Mouse (Mus musculus) embryonic fibroblast, embryonic 13.5 days (primary cell): ENCODE results near the gene Hypk. TPM values are rescaled to one million over a fixed set of nuclear protein-coding genes. Genes with fewer than 3 reads are reported as not detected.
"Not testable (repeated sequence)": the region's sequence is repeated elsewhere in the genome, so short reads cannot be mapped to it uniquely, and the experiment has no call there.

ENCODE experiments used
- H3K27ac ChIP-seq: 2 replicates; pipeline ENCODE4 v1.5.1; 2012; ENCODE audit warnings: low read length, control low read depth, inconsistent platforms; ENCODE audit not compliant: insufficient read depth
- H3K4me1 ChIP-seq: 2 replicates; pipeline ENCODE4 v1.6.1; 2011; ENCODE audit warnings: low read length; ENCODE audit not compliant: control insufficient read depth, insufficient read depth
- H3K4me3 ChIP-seq: 2 replicates; pipeline ENCODE4 v1.5.1; 2011; ENCODE audit warnings: mild to moderate bottlenecking, control low read depth, low read length; ENCODE audit not compliant: insufficient read depth
- CTCF ChIP-seq: IDR thresholded peaks from 2 replicates; pipeline ENCODE4 v1.5.1; 2011; ENCODE audit warnings: mild to moderate bottlenecking, control low read depth, low read length, moderate library complexity, borderline replicate concordance; ENCODE audit not compliant: insufficient read depth
- POLR2A ChIP-seq: IDR thresholded peaks from 2 replicates; pipeline ENCODE4 v1.6.1; 2011; ENCODE audit warnings: low read depth, mild to moderate bottlenecking, control low read depth, low read length, moderate library complexity
- polyA plus RNA-seq: library from polyadenylated mRNA; stranded (reverse); fragments of >200 nt; gene quantifications from 2 replicates; pipeline ENCODE4 v1.2.4, GENCODE M21; 2011; ENCODE audit warnings: low read depth; ENCODE audit not compliant: missing spikeins, insufficient read length

Hypk gene
- polyA plus RNA-seq, 1 experiment = 80.6 TPM

- H3K4me1 ChIP-seq = peaks cover 16% of the 10 kb centered on the region
- peak within 1 kb of the TSS; percentile 91 for H3K4me3 ChIP-seq
- H3K27ac ChIP-seq = peak within 1 kb of the TSS; percentile 37
- TF ChIP-seq CTCF = no peak
- peak; percentile 83 for TF ChIP-seq POLR2A
Measured at GRCm38 (mm10) chr2:121456692-121457642, 3.9 kb downstream of the Hypk start, which contains the start of gene Serinc4. Serinc4 (minus strand) TSS chr2:121456781.

GRCm38 (mm10) chr2:121460071-121460470, 7.0 kb downstream of the Hypk start:
- no peak for TF ChIP-seq CTCF
- TF ChIP-seq POLR2A = no peak
- Histone ChIP-seq H3K27ac (no peak overlapping the region), H3K4me1 (peaks cover 2% of the 10 kb centered on the region; the same call in 1 of the 2 replicates), H3K4me3 (no peak overlapping the region)

- not testable (repeated sequence) for H3K4me3 ChIP-seq, H3K27ac ChIP-seq, H3K4me1 ChIP-seq
Measured at GRCm38 (mm10) chr2:121468982-121469381, 15.9 kb downstream of the Hypk start.

- H3K4me1 ChIP-seq, H3K4me3 ChIP-seq, H3K27ac ChIP-seq: not testable (repeated sequence)
Measured at GRCm38 (mm10) chr2:121472783-121473182, 19.7 kb downstream of the Hypk start.

GRCm38 (mm10) chr2:121473301-121474179, 20.4 kb downstream of the Hypk start, which contains the start of gene Mfap1b:
Mfap1b (minus strand) TSS chr2:121474067.
- H3K4me1 ChIP-seq = not testable (repeated sequence)
- Histone ChIP-seq H3K27ac (0 out of 2 replicates have a peak within 1 kb of the TSS, but pooled peaks have one; percentile 18), H3K4me3 (peak within 1 kb of the TSS; percentile 51)
- TF ChIP-seq POLR2A = peak; percentile 95

GRCm38 (mm10) chr2:121474180-121474535, 21.1 kb downstream of the Hypk start:
- Histone ChIP-seq H3K27ac (0 out of 2 replicates have a peak overlapping the region, but pooled peaks have one; percentile 18), H3K4me3 (peak overlapping the region; percentile 51), H3K4me1 (no peaks in the 10 kb centered on the region)
- TF ChIP-seq POLR2A = no peak
- no peak for TF ChIP-seq CTCF

GRCm38 (mm10) chr2:121475306-121475705, 22.2 kb downstream of the Hypk start:
- H3K27ac ChIP-seq, H3K4me1 ChIP-seq, H3K4me3 ChIP-seq: not testable (repeated sequence)

GRCm38 (mm10) chr2:121477491-121478266, 24.6 kb downstream of the Hypk start:
- no peak overlapping the region for H3K27ac ChIP-seq
- TF ChIP-seq CTCF = no peak
- no peak for TF ChIP-seq POLR2A
- no peak overlapping the region for H3K4me3 ChIP-seq
- no peaks in the 10 kb centered on the region for H3K4me1 ChIP-seq

GRCm38 (mm10) chr2:121480498-121480897, 27.4 kb downstream of the Hypk start:
- no peak overlapping the region for H3K27ac ChIP-seq
- no peak overlapping the region for H3K4me3 ChIP-seq
- H3K4me1 ChIP-seq = no peaks in the 10 kb centered on the region
- TF ChIP-seq CTCF = peak; percentile 76; the same call in 1 of the 2 replicates
- no peak for TF ChIP-seq POLR2A

GRCm38 (mm10) chr2:121480916-121481315, 27.8 kb downstream of the Hypk start:
- H3K4me3 ChIP-seq, H3K27ac ChIP-seq, H3K4me1 ChIP-seq: not testable (repeated sequence)
